Mouse (Mus musculus) neutrophil, adult 5-6 weeks (primary cell): ENCODE measurements around the gene Rps15. TPM values are rescaled to one million over a fixed set of nuclear protein-coding genes. Genes with fewer than 3 reads are reported as not detected.

Experiments
- ATAC-seq: fragments of 151-379, 151-347 bp; 2 replicates; pipeline ENCODE4 v1.8.0; 2017; ENCODE audit warnings: mild to moderate bottlenecking, moderate TSS enrichment; ENCODE audit not compliant: insufficient number of reproducible peaks, poor library complexity, low FRiP score, severe bottlenecking; ENCODE audit errors: extremely low read depth
- total RNA-seq: library from RNA; stranded (forward); fragments of 200-1000 nt; gene quantifications from 2 replicates; pipeline ENCODE4 v1.2.3, GENCODE M21; 2017

Gene Rps15
- total RNA-seq, 1 experiment from 2014 or later: 1,847 TPM

DNA sequence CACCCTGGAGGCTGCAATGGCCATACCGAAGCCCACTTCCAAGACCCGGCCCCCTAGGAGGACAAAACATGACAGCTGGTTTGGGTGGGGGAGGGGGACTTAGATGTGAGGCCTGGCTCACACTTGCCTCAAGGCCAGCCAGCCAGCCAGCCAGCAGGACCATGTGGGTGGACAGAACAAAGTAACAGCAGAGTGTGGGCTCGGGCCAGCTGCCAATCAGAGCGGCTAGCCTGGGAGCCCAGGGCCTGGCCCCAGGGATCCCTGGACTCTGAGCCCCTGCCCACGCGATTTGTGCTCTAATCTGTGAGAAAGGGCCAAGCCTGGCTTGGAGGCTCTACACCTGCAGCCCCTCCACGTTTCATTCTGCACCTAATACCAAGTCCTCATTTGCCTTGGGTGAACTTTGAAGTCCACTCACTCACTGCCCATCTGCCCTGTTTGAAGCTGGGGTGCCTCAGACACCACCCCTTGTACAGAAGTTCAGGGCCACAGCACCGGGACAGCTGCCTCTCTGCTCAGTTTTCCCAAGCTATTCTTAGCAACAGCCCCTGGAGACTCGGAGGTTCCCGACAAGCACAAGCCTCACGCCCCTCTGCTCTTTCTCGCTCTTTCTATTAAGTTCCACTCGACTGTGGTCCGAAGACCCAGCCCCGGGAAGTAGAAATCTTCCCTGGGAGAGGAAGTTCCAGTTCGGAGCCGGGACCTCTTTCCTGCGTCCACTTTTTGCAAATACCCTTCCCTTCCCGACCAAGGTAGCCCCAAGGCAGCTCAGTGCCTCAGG, 32.2 kb upstream of the Rps15 start:
- ATAC-seq: no peak

DNA sequence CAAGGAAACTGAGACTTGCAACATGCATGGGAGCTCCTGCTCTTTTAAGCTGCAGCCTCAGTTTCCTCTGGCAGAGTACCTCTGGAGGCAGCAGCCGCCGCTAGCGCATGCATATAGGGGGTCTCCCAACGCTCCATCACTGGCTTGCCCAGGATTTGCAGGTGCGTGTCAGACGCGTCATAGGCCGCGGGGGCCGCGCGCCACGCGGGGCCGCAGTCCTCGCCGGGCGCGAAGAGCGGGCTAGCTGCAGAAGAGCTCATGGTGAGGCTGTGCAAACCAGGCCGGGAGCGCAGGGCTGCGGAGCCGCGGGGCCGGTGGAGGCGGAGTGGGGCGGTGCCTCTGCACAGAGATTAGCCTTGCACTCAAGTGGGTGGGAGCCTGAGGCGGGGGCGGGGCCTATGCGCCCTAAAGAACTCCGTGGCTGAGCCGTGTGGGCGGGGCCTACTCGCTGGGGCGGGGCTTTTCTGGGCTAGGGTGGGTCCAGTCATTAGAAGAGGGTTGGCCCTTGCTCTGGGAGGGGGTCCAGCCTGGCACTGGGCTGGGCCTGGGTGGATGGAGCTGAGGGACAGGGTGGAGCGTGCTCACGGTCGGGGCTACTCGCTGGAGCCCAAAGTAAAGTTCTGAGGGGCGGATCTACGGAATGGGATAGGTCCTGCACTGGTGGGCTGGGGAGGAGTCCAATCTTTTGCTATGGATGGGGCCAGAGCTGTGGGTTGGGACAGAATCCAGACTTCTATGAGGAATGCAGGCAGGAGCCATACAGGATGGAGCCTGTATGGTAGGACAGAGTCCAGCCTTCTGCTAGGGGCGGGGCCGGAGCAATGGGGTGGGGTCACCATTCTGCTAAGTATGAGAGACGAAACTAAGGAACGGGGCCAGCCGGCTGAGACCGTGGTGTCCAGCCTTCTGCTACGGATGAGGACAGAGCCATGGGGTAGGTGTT, 31.3 kb upstream of the Rps15 start, which contains the start of the genes Gamt and Dazap1:
Gene Gamt (minus strand): TSS at position 371 of the 943 bp plus-strand sequence.
Gene Dazap1 (plus strand): TSS at position 845 of the 943 bp plus-strand sequence.
- ATAC-seq: peak; percentile 43

DNA sequence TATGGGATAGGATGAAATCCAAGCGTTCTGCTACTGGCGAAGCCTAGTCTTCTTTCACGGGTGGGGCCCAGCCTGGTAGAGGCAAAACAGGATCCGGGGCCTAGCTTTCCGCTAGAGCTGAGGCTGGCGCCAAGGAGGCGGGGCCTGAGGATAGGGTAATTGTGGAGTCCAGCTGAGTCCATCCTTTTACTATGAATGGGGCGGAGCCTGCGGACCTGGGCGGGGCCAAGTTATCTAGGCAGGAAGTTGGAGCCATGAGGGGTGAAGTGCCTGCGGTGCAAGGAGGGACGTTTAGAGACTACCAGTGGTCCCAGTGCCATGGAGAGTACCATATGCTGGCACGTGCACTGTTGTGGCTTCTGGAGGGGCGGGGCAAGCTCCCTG, 30.7 kb upstream of the Rps15 start:
- ATAC-seq: peak; percentile 53

DNA sequence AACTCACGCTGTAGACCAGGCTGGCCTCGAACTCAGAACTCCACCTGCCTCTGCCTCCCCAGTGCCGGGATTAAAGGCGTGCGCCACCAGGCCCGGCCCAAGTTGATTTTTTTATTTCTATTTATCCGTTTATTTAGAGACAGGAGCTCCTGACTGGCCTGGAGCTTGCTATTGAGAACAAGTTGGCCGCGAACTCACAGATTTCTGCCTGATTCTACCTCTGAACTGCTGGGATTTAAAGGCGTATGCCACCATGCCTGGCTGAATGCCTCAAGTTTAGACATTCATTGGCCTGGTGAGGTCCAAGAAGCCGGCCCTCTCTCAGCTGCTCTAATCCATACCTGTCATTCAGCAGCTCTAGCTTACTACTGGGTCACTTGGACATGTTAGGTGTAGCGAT, 30.1 kb upstream of the Rps15 start:
- ATAC-seq: no peak

GRCm38 (mm10) chr10:80262776-80263365, 29.4 kb upstream of the Rps15 start:
- no peak for ATAC-seq

- ATAC-seq: peak; percentile 84
These were observed 27.7 kb upstream of the Rps15 start for GRCm38 (mm10) chr10:80264341-80265148.

DNA sequence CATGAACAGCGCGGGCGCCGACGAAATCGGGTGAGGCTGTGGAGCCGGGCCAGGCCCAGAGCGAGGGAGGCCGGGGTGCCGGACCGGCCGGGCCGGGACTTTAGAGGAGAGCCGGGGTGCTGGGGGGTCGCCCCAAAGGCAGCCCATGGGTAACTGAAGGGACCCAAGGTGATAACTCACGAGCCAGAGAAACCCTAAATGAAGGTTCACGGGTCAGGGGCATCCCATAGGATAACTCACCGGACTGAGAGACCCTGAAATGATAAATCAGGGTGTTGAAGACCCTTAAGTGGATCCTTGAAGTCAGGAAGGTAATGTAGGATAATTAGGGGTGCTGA, 27.1 kb upstream of the Rps15 start:
- ATAC-seq: no peak

- ATAC-seq: no peak
These were observed 22.2 kb upstream of the Rps15 start for GRCm38 (mm10) chr10:80270099-80270498.

- ATAC-seq: no peak
These were observed 21.5 kb upstream of the Rps15 start for GRCm38 (mm10) chr10:80270734-80271181.

DNA sequence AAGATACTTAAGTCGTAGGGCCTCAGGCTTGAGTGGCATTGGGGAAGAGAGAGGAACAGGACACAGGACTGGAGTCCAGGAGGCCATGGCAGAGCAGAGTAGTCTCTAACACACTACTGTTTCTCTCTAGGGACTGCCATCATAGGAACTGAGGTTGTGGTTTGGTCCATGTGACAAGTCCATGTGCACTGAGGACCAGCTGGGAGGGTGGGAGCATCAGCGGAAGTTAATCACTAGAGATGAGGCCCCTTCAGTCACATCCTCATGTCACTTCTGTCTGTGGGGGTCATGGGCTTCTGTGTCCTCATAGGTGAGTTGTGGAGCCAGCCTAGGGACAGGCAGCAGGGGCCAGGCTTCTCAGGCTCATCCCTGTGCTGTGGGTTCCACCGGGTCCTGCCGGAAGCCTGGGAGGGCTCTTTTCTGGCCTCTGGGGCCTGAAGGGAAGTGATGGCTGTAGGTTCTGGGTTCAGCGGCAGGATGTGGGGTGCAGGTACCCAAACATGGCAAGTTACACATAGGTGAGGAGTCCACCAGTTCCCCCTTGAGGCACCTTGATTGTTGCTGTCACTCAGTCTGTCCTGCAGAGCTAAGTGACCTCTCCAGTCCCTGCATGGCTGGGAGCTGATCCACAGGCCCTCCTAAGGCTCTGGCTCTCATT, 20.9 kb upstream of the Rps15 start:
- ATAC-seq: 0 out of 2 replicates have a peak, but pooled peaks have one; percentile 10

GRCm38 (mm10) chr10:80271870-80272585, 20.2 kb upstream of the Rps15 start:
- ATAC-seq: no peak

DNA sequence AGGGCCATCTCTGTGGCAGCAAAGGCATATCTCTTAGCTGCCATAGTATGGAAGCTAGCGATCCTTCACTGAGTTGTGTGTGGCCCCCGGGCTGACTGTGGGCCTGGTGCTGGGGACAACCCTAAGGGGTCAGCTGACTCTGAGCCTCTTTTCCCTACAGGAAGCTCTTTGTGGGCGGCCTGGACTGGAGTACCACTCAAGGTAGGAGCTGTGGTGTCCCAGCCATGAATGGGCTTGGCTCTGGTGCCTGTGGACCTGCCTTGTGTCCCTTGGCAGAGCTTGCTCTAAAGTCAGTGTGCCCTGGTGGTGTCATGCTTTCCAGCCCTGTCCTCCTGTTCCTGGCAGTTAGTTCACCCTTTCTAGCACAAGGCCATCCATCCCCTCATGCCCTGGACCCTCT, 18.4 kb upstream of the Rps15 start:
- ATAC-seq: no peak

DNA sequence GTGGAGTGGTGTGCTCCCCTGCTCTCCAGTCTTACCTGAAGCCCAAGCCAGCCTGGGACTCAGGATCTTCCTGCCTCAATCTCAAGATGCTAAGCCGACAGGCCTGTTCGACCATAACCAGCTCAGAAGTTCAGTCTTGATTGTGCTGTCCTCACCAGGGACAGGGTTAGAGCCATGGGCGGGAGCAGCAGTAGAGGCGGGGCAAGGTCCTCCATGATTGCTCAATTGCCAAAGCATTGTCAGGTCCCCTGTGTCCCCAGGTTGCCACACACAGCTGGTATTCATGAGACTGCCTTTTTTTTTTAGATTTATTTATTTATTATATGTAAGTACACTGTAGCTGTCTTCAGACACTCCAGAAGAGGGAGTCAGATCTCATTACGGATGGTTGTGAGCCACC, 16.0 kb upstream of the Rps15 start:
- no peak for ATAC-seq

- ATAC-seq: no peak
These were observed 13.9 kb upstream of the Rps15 start for GRCm38 (mm10) chr10:80278390-80278789.

DNA sequence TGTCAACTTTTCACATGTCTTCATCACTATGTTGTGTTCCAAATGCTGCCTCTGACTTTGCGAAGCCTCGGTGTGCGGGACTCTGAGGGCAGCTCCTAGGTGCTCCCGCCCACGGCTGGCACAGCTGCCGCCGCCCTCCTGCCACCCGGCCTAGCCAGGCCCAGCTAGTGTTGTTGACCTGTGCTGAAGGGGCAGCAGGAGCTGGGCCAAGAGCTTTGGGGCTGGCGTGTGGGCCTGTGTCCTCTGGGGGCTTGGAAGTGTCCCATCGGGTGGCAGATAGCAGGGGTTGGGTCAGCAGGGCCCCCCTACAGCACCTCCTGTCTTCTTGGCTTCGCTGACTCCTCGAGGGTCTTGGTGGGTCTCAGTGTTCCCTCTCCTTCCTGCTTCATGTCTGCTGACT, 13.0 kb upstream of the Rps15 start:
- ATAC-seq: no peak

DNA sequence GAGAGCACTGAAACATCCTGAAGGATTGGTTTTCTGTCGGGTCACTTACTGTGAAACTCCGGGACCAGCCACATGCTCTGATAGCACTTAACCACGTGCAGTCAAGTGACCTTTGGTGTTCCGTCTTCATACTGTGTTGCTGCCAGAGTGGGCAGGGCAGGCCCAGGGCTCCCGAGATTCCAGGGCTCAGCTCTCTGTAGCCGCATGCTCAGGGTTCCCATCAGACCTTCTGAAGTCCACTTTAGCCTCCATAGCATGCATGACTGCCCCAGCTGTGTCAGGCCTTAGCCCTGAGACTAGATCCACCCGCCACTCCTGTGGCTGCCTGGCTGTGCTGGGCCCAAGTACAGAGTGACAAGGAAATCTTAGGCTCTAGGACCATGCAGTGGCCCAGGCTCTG, 10.9 kb upstream of the Rps15 start:
- no peak for ATAC-seq

GRCm38 (mm10) chr10:80281921-80282371, 10.3 kb upstream of the Rps15 start:
- ATAC-seq: no peak
